Mouse (Mus musculus): Measurements from ENCODE around the gene Rimbp2.

DNA sequence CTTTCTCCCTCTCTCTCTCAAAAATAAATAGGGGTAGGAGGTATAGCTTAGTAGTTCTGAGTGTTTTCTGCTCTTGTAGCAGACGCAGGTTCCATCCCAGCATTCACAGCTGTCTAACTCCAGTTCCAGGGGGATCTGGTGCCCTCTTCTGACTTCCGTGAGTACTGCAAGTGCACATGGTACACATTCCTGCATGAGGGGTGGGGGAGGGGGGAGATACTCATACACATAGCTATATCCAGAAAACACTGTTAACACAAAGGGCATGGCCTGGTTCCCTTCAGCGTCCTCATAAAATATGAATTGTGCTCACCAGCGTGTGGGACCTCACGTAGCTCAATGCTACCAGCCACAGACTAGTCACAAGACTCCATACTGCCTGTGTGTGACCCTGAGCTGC is 223.9 kb downstream of the Rimbp2 start:
- TF ChIP-seq GATA1 (IDR thresholded peaks at IDR 0.05; ENCODE audit: low read length), result no peak
- no peak for TF ChIP-seq TAL1 (IDR thresholded peaks at IDR 0.05; ENCODE audit: low read length)
